Mouse (Mus musculus) brain, embryonic 14.5 days (tissue): Measurements from ENCODE around the gene Wdr66.

Experiments
- CTCF ChIP-seq: fragments of 200-500 bp; IDR thresholded peaks from 2 replicates; pipeline ENCODE4 v1.5.1; 2012; ENCODE audit warnings: inconsistent platforms, mild to moderate bottlenecking, moderate library complexity, borderline replicate concordance; ENCODE audit not compliant: insufficient read depth, insufficient read length; ENCODE audit errors: extremely low read depth
- POLR2A ChIP-seq: fragments of 200-500 bp; IDR thresholded peaks from 2 replicates; pipeline ENCODE4 v1.6.1; 2012; ENCODE audit warnings: mild to moderate bottlenecking, inconsistent platforms, borderline replicate concordance; ENCODE audit not compliant: poor library complexity, insufficient read depth, insufficient read length, severe bottlenecking; ENCODE audit errors: extremely low read depth

DNA sequence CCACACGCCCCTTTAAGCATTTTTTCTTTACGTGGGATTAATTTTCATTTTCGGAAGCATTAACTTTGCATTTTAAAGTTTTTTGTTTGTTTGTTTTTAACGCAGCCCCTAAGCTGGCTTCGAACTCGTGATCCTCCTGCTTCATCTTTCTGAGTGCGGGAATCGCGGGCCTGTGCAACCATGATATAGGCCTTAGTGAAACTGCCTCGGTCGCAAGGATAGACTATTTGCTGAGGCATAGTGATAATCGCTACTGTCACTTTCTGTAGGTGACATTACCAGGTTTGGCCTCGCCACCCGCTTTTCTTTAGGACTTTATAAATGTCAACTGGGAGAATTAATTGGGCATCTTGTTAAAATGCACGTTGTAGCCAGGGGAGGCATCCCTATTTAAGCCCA lies 23.4 kb upstream of the Wdr66 start:
- TF ChIP-seq CTCF, result no peak
- no peak for TF ChIP-seq POLR2A
